Mouse (Mus musculus) embryonic fibroblast, embryonic 13.5 days (primary cell): Measurements from ENCODE around the gene Pfkl.

Experiments used
- CTCF ChIP-seq: IDR thresholded peaks from 2 replicates; pipeline ENCODE4 v1.5.1; 2011; ENCODE audit warnings: mild to moderate bottlenecking, control low read depth, low read length, moderate library complexity, borderline replicate concordance; ENCODE audit not compliant: insufficient read depth
- POLR2A ChIP-seq: IDR thresholded peaks from 2 replicates; pipeline ENCODE4 v1.6.1; 2011; ENCODE audit warnings: low read depth, mild to moderate bottlenecking, control low read depth, low read length, moderate library complexity

GRCm38 (mm10) chr10:78049519-78050035, 39.7 kb upstream of the Pfkl start:
- TF ChIP-seq CTCF (no peak), POLR2A (no peak)
